Mouse (Mus musculus): ENCODE results near the gene Epha8. TPM values are rescaled to one million over a fixed set of nuclear protein-coding genes. Genes with fewer than 3 reads are reported as not detected.

The Epha8 gene
- total RNA-seq (2021), result not detected
- long read RNA-seq, experiment 1, result 0 reads
- long read RNA-seq, experiment 2, result 0 reads

GRCm38 (mm10) chr4:136956751-136957446 is at the start of gene Epha8:
Epha8 (minus strand) TSS chr4:136956816.
- intact Hi-C loops (cut with DNase I; ENCODE audit: low total_unique reads), result no loop called here

GRCm38 (mm10) chr4:137001825-137002224 is 45.2 kb upstream of the Epha8 start:
- DNase-seq, result no peak
- intact Hi-C loops (cut with DNase I; ENCODE audit: low total_unique reads), result no loop called here

More at GRCm38 (mm10) chr4:136956751-136957446, at the start of gene Epha8:
- no peak for DNase-seq

DNA sequence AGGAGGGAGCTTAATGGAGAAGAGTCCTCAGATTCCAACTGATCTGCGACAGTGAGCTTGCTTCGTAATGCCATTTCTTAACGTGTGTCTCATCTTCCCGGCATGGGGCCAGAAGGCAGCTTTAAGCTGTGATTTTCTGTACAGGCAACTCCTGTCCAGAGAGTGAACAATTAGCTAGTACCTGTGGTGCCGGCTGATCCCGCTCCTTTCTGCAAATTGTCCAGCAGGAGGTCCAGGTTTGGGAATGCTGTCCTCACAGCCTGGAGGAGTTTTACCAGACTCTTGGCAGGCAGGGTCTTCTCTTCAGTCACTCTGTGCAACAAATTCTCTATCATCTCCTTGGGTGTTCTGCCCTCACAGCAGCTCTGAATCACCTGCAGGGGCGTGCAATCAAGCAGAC is 44.4 kb upstream of the Epha8 start:
- intact Hi-C loops (cut with DNase I; ENCODE audit: low total_unique reads), result no loop called here
- no peak for DNase-seq

DNA sequence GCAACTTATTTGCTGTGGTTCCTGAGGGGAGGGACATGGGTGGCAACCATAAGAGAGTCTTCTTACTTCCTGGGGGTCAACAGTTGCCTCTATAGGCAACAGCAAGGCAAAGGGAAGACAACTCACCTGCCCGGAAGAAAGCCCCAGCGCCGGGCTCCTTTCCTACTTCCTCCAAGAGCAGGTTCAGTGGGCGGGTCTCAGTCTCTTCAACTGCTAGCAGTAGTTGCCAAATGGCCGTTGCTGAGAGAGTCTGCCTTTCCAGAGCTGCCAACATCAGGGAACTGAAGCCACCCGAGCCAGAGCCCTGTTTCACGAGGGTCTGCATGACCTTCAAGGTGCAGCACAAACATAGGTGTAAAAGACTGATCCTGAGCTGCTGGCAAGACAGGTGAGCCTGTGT is 41.8 kb upstream of the Epha8 start:
- DNase-seq, result no peak
- intact Hi-C loops (cut with DNase I; ENCODE audit: low total_unique reads), result no loop called here

DNA sequence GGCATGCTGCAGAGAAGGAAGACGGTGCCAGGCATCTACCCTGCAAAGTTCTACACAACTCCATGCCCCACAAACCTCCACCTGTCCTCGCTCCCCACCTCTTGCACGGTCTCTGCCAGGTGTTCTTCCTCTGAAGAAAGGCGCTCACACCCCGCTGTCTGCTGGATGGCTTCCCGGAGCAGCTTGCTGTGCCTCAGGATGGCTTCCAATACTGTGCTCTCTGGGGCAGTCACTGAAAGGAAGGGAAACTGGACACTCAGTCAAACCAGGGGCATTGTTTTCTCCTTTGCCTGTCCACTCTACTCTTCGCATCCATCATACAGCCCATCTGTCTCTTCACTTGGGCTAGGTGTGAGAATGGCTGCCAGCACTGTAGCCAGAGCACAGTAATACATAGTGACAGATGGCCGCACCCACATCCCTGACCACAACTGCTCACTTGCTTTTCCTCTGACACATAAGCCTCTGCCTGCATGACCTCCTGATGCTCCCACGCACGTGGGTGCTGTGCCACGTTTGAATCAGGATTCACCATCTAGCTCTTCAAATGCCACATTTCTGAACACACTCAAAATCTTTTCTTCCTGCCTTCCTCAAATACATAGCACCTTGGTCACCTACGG is 41.2 kb upstream of the Epha8 start:
- intact Hi-C loops (cut with DNase I; ENCODE audit: low total_unique reads), result no loop called here
- DNase-seq, result no peak

GRCm38 (mm10) chr4:136996933-136997332 is 40.3 kb upstream of the Epha8 start:
- intact Hi-C loops (cut with DNase I; ENCODE audit: low total_unique reads), result no loop called here
- no peak for DNase-seq

GRCm38 (mm10) chr4:136995361-136995760 is 38.7 kb upstream of the Epha8 start:
- no peak for DNase-seq
- intact Hi-C loops (cut with DNase I; ENCODE audit: low total_unique reads), result no loop called here

DNA sequence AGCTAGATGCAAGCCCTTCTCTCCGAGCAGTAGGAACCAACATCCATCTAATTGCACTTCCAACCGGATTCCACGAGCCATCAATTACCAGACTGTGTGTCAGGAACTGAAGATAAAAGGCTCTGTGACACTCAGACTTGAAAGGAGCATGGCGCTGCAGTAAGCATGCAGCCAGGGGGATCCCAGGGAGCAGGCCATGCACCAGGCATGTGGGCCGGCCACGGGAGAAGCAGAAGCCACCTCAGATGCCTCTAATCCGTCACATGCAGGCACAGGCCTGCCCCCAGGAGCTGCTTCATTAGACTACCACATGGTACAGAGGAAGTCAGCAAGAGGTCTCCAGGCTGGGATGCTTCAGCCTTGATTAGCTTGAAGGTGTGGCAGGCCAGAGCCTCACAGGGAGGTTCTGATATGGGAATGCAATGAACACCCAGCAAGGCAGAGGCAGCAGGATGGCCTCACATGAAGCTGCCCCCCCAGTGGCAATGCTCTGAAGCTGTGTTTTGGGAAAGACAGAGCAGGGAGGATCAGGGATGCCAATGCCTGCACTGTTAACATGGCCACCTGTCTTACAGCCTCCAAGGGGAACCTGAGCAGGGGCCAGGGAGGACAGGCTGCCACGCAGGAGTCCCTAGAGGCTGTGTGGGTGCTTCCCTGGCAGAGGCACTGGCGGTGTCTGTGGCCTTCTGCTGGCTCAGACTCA is 25.5 kb upstream of the Epha8 start:
- DNase-seq, result no peak
- intact Hi-C loops (cut with DNase I; ENCODE audit: low total_unique reads), result no loop called here

DNA sequence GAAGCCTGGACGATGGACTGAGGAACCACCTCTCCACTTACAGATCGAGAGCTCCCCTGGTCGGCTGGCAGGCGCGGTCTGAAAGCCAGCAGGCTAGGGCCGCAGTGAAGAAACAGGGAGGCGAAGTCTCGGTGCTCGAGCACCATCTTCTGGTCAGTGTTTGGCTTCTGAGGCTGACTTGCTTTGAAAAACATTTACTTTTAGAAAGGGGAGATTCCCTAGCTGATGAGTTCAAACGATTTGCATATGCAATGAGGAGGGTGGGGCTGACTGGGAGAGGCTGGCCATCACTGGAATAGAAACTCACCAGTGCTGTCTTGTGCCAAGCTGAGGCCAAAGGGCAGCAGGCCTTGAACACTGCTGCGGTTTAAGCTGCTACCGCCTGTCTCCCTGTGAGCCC is 24.7 kb upstream of the Epha8 start:
- DNase-seq, result peak; percentile 40
- intact Hi-C loops (cut with DNase I; ENCODE audit: low total_unique reads), result no loop called here

- DNase-seq, result no peak
- intact Hi-C loops (cut with DNase I; ENCODE audit: low total_unique reads), result no loop called here
Measured at GRCm38 (mm10) chr4:136980921-136981320, 24.3 kb upstream of the Epha8 start.

DNA sequence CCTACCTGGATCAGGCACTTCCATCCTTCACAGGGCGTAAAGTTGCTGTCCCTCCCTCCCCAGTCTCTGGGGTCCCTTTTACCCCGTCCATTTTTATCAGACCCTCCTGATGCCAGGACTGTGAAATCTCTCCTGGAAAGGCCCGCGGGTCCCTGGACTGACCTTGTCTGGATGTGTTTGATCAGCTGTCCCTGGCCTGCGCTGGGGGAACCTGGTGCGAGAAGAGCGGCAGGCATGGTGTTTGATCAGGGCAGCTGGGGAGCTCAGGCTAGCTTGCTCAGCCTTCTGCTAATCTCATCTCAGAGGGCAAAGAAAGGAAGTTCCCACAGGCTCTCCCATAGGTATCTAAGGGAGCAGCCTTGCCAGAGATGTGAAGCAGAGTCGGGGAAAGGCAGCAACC is 20.6 kb upstream of the Epha8 start:
- DNase-seq, result no peak
- intact Hi-C loops (cut with DNase I; ENCODE audit: low total_unique reads), result no loop called here

DNA sequence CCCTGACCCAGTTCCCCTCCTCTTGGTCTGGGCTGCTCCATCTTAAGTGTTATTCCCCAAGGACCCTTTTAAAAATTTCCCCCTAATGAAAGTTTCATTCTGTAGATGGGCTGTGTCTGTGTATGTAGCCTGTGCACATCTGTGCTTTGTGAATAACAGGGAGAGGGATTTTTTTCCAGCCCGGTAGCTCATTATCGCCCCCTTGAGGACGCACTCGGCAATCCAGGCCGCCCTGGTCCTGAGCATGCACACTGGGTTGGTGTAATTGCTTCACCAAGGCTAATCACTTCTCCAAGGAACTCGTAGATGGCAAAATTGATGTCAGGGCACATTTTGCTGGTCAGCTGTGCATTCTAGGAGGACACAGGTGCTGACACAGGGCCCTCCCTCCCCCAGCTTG is 14.3 kb upstream of the Epha8 start:
- peak; percentile 21 for DNase-seq
- intact Hi-C loops (cut with DNase I; ENCODE audit: low total_unique reads), result no loop called here

- no peak for DNase-seq
- intact Hi-C loops (cut with DNase I; ENCODE audit: low total_unique reads), result no loop called here
Measured at GRCm38 (mm10) chr4:136969503-136970276, 13.1 kb upstream of the Epha8 start.

DNA sequence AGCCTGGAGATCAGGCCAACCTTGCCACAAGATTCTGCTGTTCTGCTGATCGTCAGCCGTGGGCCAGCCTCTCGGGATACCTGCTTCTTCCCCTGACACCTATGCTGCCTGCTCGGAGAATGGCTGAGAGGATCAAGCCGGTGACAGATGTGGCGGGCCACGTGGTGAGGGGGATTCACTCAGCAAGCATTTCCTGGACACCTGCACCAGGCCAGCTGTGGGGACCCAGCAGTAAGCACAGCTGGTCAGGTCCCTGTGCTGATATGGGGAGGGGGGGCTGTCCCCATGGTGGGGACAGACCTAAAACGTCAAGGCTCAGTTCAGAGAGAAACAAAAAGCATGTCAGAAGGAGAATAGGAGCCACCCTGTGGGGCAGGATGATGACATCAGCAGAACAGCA is 12.5 kb upstream of the Epha8 start:
- intact Hi-C loops (cut with DNase I; ENCODE audit: low total_unique reads), result no loop called here

DNA sequence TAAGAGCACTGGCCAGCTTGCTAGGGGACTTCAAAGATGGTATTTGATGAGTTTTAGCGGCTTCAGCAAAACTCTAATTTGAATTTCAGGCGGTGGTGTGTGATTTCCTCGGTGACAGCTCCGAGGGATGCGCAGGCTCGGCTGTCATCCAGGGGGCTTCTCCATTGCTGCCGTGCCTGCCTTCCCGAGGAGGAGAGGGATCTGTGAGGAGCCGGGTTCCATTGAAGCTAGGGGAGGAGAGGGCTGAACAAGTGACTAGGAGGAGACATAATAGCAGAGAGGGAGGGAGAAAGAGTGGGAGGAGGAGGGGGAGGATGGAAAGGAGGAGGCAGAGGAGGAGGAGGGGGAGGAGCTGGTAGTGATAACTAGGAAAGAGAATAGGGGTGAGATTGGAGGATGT is 10.9 kb upstream of the Epha8 start:
- intact Hi-C loops (cut with DNase I; ENCODE audit: low total_unique reads), result no loop called here
- DNase-seq, result no peak

More for the DNA sequence above, 12.5 kb upstream of the Epha8 start:
- no peak for DNase-seq

- no peak for DNase-seq
- intact Hi-C loops (cut with DNase I; ENCODE audit: low total_unique reads), result no loop called here
Measured at GRCm38 (mm10) chr4:136966493-136967390, 10.1 kb upstream of the Epha8 start.

DNA sequence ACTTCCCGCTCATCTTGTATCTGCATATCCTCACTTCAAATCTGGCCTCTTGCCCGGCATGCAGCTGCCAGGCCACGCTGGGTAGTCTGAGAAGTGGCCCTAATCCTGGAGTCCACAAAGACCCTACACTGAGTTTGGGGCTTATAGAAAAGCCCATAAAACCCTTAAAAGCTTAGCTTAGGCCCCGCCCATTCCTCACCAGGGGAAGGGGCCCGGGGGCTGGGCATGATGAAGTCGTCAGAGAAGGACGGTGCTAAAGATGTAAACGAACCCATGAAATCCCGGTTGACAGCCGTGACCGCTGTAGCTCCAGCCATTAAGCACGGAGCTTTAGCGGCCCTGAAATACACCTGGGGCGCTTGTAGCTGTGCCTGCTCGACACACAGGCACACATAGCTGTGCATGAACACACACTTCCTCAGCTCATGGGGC is 8.4 kb upstream of the Epha8 start:
- intact Hi-C loops (cut with DNase I; ENCODE audit: low total_unique reads), result no loop called here
- DNase-seq, result no peak

GRCm38 (mm10) chr4:136962447-136962846 is 5.8 kb upstream of the Epha8 start:
- no peak for DNase-seq
- intact Hi-C loops (cut with DNase I; ENCODE audit: low total_unique reads), result no loop called here

- intact Hi-C loops (cut with DNase I; ENCODE audit: low total_unique reads), result no loop called here
- DNase-seq, result no peak
Measured at GRCm38 (mm10) chr4:136961642-136962285, 5.1 kb upstream of the Epha8 start.
